Mouse (Mus musculus) small intestine, adult 10 weeks (tissue): ENCODE results near the gene Rbx1. TPM values are rescaled to one million over a fixed set of nuclear protein-coding genes. Genes with fewer than 3 reads are reported as not detected.

Source experiments
- polyA plus RNA-seq: library from polyadenylated mRNA; stranded (reverse); fragments of 350-450 nt; fragmentation: Illumina TruSeq; extraction: RNeasy Lipid Tissue Mini Kit (QIAGEN cat#74804); gene quantifications from one replicate; pipeline ENCODE4 v1.2.3, GENCODE M21; 2014; ENCODE audit warnings: low replicate concordance

The Rbx1 gene
- 68.1 TPM for polyA plus RNA-seq

GRCm38 (mm10) chr15:81465901-81466737, at the start of gene Rbx1:
Rbx1 (plus strand) TSS chr15:81466296.

Other genes with a start within 250 kb of the Rbx1 start
- not detected for gene Mchr1, start 230.8 kb upstream of the Rbx1 start, polyA plus RNA-seq
- 58.0 TPM for gene Slc25a17, start 105.5 kb upstream of the Rbx1 start, polyA plus RNA-seq
- gene St13, start 66.2 kb upstream of the Rbx1 start, polyA plus RNA-seq = 153 TPM
- gene Xpnpep3, start 66.2 kb upstream of the Rbx1 start, polyA plus RNA-seq = 3.7 TPM
- 7.3 TPM for gene Dnajb7, start 58.0 kb upstream of the Rbx1 start, polyA plus RNA-seq
- gene Ep300, start 119.1 kb downstream of the Rbx1 start, polyA plus RNA-seq = 52.1 TPM
- 0.56 TPM for gene L3mbtl2, start 197.6 kb downstream of the Rbx1 start, polyA plus RNA-seq
- gene Chadl, start 231.0 kb downstream of the Rbx1 start, polyA plus RNA-seq = not detected